9 mouse cellular contexts compared by ENCODE assay signal in genomic region chr1:119484457-119484856, GRCm38 (mm10). TPM values are rescaled to one million over a fixed set of nuclear protein-coding genes. Genes with fewer than 3 reads are reported as not detected.
DNase-seq lines count a peak whose midpoint lies in the region; ATAC-seq and TF ChIP-seq lines count a peak whose summit lies in the region.
"Had no signal": no experiment of that assay in that cellular context is flagged by ENCODE, and none has a peak within 500 bp of the region (broad histone marks: within the 10 kb centered on the region; RNA-seq: fewer than 3 reads in every experiment).

No protein-coding gene starts in this region.

- H3K4me3 ChIP-seq in heart, embryonic 16.5 days (ENCODE audit: low read length), result no peak overlapping the region
- H3K4me3 ChIP-seq in kidney, adult 2 months (ENCODE audit: insufficient read depth, low read depth, low read length), result no peak overlapping the region
- no peak overlapping the region for H3K4me3 ChIP-seq in midbrain, embryonic 13.5 days (replicated peaks)
- H3K4me3 ChIP-seq: stomach, embryonic 15.5 days had no signal

- TF ChIP-seq POLR2A in kidney, adult 2 months (IDR thresholded peaks at IDR 0.05; ENCODE audit: low read depth, low read length), result no peak

- no peak overlapping the region for H3K27ac ChIP-seq in heart, embryonic 16.5 days (ENCODE audit: low read length)
- H3K27ac ChIP-seq in kidney, adult 2 months (ENCODE audit: insufficient read depth, low read depth, low read length), result no peak overlapping the region
- H3K27ac ChIP-seq in midbrain, embryonic 13.5 days, result no peak overlapping the region
- H3K27ac ChIP-seq: stomach, embryonic 15.5 days had no signal

- no peak overlapping the region for H3K4me2 ChIP-seq in heart, embryonic 16.5 days (ENCODE audit: low read depth, low read length)
- H3K4me2 ChIP-seq in midbrain, embryonic 13.5 days (replicated peaks), result no peak overlapping the region
- H3K4me2 ChIP-seq: stomach, embryonic 15.5 days had no signal

- no peaks in the 10 kb centered on the region for H3K9me3 ChIP-seq in heart, embryonic 16.5 days (replicated peaks; ENCODE audit: control insufficient read depth, low read length)
- H3K9me3 ChIP-seq in midbrain, embryonic 13.5 days, result no peaks in the 10 kb centered on the region
- H3K9me3 ChIP-seq: stomach, embryonic 15.5 days had no signal

- ATAC-seq in heart, embryonic 16.5 days (replicated peaks; ENCODE audit: extremely low read depth, insufficient read depth, low FRiP score), result peak; percentile 46; the same call in 1 of the 2 replicates
- peak; percentile 36 for ATAC-seq in activated CD4-positive, CD25-positive, alpha-beta regulatory T cell, adult 4 months
- peak; percentile 47 for ATAC-seq in midbrain, embryonic 13.5 days
- ATAC-seq in monocyte, adult 5-6 weeks (replicated peaks; ENCODE audit: insufficient number of reproducible peaks, low FRiP score, low TSS enrichment, poor library complexity, severe bottlenecking), result no peak
- ATAC-seq in erythroid progenitor cell, adult 5-6 weeks (replicated peaks; ENCODE audit: low FRiP score, poor library complexity, severe bottlenecking), result no peak

- TF ChIP-seq CTCF in kidney, adult 2 months (conservative IDR thresholded peaks at IDR 0.05; ENCODE audit: insufficient read depth, insufficient read length, low read depth, low read length), result peak; percentile 78

- peaks cover 9% of the 10 kb centered on the region for H3K36me3 ChIP-seq in heart, embryonic 16.5 days (ENCODE audit: control insufficient read depth, insufficient read depth)
- no peaks in the 10 kb centered on the region for H3K36me3 ChIP-seq in kidney, adult 2 months (ENCODE audit: control insufficient read depth, insufficient read depth, low read length)
- peaks cover 5% of the 10 kb centered on the region; the same call in 1 of the 2 replicates for H3K36me3 ChIP-seq in midbrain, embryonic 13.5 days

- intact Hi-C loops in heart, postnatal 14 days (cut with DNase I), result no loop called here

- H3K4me1 ChIP-seq in heart, embryonic 16.5 days (ENCODE audit: control insufficient read depth, insufficient read depth, low read length), result peaks cover 34% of the 10 kb centered on the region
- H3K4me1 ChIP-seq in kidney, adult 2 months (ENCODE audit: control insufficient read depth, insufficient read depth, low read length), result peaks cover 8% of the 10 kb centered on the region
- 0 out of 2 replicates have a peak, but pooled peaks cover 6% of the 10 kb centered on the region for H3K4me1 ChIP-seq in midbrain, embryonic 13.5 days (replicated peaks)

- DNase-seq in heart, postnatal 14 days, result no peak
- peak; percentile 38 for DNase-seq in A20 (ENCODE audit: low read depth, low spot score)
- DNase-seq in kidney, adult 2 months, result peak; percentile 60

- WGBS in heart, embryonic 16.5 days, result 44% methylated on average over 3 of the region's 3 CpGs
- 48% methylated on average over 3 of the region's 3 CpGs for WGBS in kidney, adult 2 months
- WGBS in midbrain, embryonic 13.5 days, result 61% methylated on average over 3 of the region's 3 CpGs

- no peaks in the 10 kb centered on the region for H3K27me3 ChIP-seq in heart, embryonic 16.5 days (ENCODE audit: control insufficient read depth, insufficient read depth, low read length)
- H3K27me3 ChIP-seq in kidney, adult 2 months (replicated peaks; ENCODE audit: control insufficient read depth, insufficient read depth, low read length), result no peaks in the 10 kb centered on the region
- H3K27me3 ChIP-seq in midbrain, embryonic 13.5 days, result no peaks in the 10 kb centered on the region
- H3K27me3 ChIP-seq: stomach, embryonic 15.5 days had no signal

- no peak overlapping the region for H3K9ac ChIP-seq in heart, embryonic 16.5 days (ENCODE audit: low read length)
- no peak overlapping the region for H3K9ac ChIP-seq in midbrain, embryonic 13.5 days (replicated peaks)
- H3K9ac ChIP-seq: stomach, embryonic 15.5 days had no signal

RNA-seq across cellular contexts. Expression of gene Ralb, which starts 20.1 kb away (rescaled TPM):
- polyA plus RNA-seq in heart, embryonic 16.5 days (2015; fragmentation: Nextera tagmentation; extraction: Ambion mirVana), result 130 and 140 TPM in 2 replicates
- total RNA-seq in heart, postnatal 14 days (2021), result 10 to 100 TPM; 36.7 to 39.6 TPM
- polyA plus RNA-seq in activated CD4-positive, CD25-positive, alpha-beta regulatory T cell, adult 4 months (2017; shearing (Covaris generic)), result 10 to 100 TPM; 12.2 to 14.2 TPM
- 49.8 and 54.6 TPM in 2 replicates for polyA plus RNA-seq in kidney, adult 2 months (2012; rRNA removed)
- polyA plus RNA-seq in midbrain, embryonic 13.5 days (2015; fragmentation: Nextera tagmentation; extraction: Ambion mirVana), result 56.3 and 58.7 TPM in 2 replicates
- 31.2 to 45.9 TPM (median 45.4 TPM) in 3 replicates for total RNA-seq in monocyte, adult 5-6 weeks (2017)
- 4.3 and 10.1 TPM in 2 replicates for total RNA-seq in erythroid progenitor cell, adult 5-6 weeks (2015; ENCODE audit: low replicate concordance)
- 2.2 and 7.1 TPM in 2 replicates for total RNA-seq in erythroid progenitor cell, adult 5-6 weeks (2017; ENCODE audit: low replicate concordance)

RNA-seq across cellular contexts. Expression of gene Tmem185b, which starts 41.5 kb away (rescaled TPM):
- 24.7 and 25.8 TPM in 2 replicates for polyA plus RNA-seq in heart, embryonic 16.5 days (2015; fragmentation: Nextera tagmentation; extraction: Ambion mirVana)
- 10 to 100 TPM; 12.1 to 12.3 TPM for total RNA-seq in heart, postnatal 14 days (2021)
- polyA plus RNA-seq in activated CD4-positive, CD25-positive, alpha-beta regulatory T cell, adult 4 months (2017; shearing (Covaris generic)), result 10 to 100 TPM; 17.3 to 18.4 TPM
- 27.1 and 37.2 TPM in 2 replicates for polyA plus RNA-seq in kidney, adult 2 months (2012; rRNA removed)
- polyA plus RNA-seq in midbrain, embryonic 13.5 days (2015; fragmentation: Nextera tagmentation; extraction: Ambion mirVana), result 18.6 and 23.0 TPM in 2 replicates
- 12.0 to 22.8 TPM (median 15.4 TPM) in 3 replicates for total RNA-seq in monocyte, adult 5-6 weeks (2017)
- 3.6 and 11.3 TPM in 2 replicates for total RNA-seq in erythroid progenitor cell, adult 5-6 weeks (2015; ENCODE audit: low replicate concordance)
- total RNA-seq in erythroid progenitor cell, adult 5-6 weeks (2017; ENCODE audit: low replicate concordance), result 0.77 and 2.7 TPM in 2 replicates

Comparison
In these comparisons a context has a peak if more than half of its experiments do, and no peak if none do; other contexts are left out.
1. ATAC-seq: peak in heart, embryonic 16.5 days (single experiment), activated CD4-positive, CD25-positive, alpha-beta regulatory T cell, adult 4 months (single experiment) and midbrain, embryonic 13.5 days (single experiment); none in monocyte, adult 5-6 weeks (single experiment) and erythroid progenitor cell, adult 5-6 weeks (single experiment).
2. DNase-seq: peak in A20 (single experiment) and kidney, adult 2 months (single experiment); none in heart, postnatal 14 days (0 of 2).